Mouse (Mus musculus): ENCODE data around the gene Dclk1.
A peak's percentile ranks its signal among the peaks of the same experiment; 100 is the strongest.

The Dclk1 gene

GRCm38 (mm10) chr3:55540406-55541140, 298.4 kb downstream of the Dclk1 start:
- no peak for DNase-seq (ENCODE audit: low spot score)

DNA sequence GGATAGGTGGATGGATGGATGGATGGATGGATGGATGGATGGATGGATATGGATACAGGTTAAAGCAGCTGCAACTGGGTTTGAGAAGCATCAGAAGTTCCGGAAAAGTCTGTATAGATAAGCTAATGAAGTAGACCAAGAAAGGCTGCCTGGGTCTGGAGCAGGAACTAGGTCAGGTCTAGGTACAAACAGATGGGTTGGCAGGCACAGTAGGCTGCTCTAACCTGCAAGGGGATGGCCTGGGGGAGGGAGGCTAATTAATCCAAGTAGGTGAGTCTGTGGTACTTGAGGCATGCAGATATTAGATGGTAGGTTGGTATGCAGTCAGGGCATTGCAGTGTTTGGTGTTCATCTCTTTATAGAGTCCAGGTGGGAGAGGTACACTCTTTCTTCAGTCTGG, 299.6 kb downstream of the Dclk1 start:
- no peak for DNase-seq (ENCODE audit: low spot score)

DNA sequence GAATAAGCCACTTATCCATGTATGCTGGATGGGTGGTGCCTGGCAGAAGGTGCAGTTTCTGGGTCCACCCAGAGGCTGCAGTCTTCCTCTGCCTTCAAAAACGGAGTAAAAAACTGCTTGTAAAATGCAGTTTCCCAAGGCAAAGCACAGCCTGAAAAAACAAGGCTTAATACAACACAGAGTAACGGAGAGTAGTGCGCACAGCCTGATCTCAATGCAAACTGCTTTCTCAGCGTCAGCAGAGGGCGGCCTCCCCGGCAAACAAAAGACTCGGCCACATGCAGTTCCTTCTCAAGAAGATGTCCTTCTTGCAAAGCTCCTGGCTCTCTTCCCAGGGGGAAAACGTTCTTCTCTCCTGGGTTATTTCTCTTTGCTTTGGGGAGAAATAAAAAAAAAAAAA, 300.1 kb downstream of the Dclk1 start:
- DNase-seq (ENCODE audit: low spot score) = no peak

GRCm38 (mm10) chr3:55542947-55543346, 300.8 kb downstream of the Dclk1 start:
- no peak for DNase-seq (ENCODE audit: low spot score)

DNA sequence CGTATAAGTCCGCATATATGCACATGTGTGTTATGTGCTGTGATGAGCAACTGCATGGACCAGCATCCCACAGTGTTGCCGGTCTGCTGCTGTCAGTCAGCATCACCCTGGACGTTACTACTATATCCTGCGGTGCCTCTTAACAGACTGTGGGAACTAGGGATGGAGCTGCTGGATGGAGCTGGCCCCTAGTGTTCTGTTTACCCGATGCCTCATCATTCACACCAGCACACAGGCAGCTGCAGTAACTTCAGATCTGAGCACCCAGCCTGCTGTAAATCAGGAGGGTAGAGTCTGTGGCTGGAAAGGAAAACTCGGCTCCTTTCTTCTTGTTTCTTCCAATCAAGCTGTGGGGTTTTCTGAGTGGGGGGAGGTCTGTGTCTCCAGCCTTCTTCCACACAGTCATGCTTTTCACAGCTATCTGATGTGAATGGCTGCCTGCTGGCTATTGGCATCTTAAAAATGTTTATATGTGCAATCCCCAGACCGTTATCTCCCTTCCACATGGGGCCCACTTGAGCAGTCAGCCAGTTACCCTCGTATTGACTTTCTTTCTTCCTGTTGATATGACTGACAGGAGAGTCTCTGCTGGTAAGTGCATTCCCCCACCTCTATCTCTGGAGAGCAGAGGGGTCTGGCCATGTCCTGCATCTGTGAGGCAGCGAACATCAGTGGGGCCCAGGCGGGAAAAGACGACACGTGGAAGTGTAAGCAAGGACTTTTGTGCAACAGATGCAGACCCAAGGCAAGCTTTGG, 301.9 kb downstream of the Dclk1 start:
- DNase-seq (ENCODE audit: low spot score) = no peak

GRCm38 (mm10) chr3:55545296-55545695, 303.1 kb downstream of the Dclk1 start:
- no peak for DNase-seq (ENCODE audit: low spot score)

- no peak for DNase-seq (ENCODE audit: low spot score)
Observed at GRCm38 (mm10) chr3:55545916-55546315, 303.8 kb downstream of the Dclk1 start.

- no peak for DNase-seq (ENCODE audit: low spot score)
Observed at GRCm38 (mm10) chr3:55547106-55547505, 304.9 kb downstream of the Dclk1 start.

GRCm38 (mm10) chr3:55549376-55549775, 307.2 kb downstream of the Dclk1 start:
- no peak for DNase-seq (ENCODE audit: low spot score)

- no peak for DNase-seq (ENCODE audit: low spot score)
Observed at GRCm38 (mm10) chr3:55550962-55551361, 308.8 kb downstream of the Dclk1 start.

DNA sequence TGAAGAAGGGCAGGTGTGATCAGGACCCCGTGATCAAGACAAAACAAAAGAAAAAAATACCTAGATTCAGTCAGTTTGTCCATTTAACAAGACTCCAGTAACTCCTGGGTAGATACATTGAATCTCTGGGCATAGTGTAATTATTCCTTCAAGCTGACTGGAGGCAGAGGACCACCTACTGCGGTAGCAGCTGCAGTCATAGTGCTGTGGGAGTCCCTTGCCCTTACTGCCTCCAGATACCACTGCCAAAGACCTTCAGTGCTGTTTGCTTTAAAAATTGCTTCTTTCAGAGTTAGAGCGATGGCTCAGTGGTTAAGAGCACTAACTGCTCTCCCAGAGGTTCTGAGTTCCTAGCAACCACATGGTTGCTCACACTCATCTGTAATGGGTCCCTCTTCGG, 309.7 kb downstream of the Dclk1 start:
- no peak for DNase-seq (ENCODE audit: low spot score)

GRCm38 (mm10) chr3:55553031-55553430, 310.9 kb downstream of the Dclk1 start:
- DNase-seq (ENCODE audit: low spot score) = no peak

- no peak for DNase-seq (ENCODE audit: low spot score)
Observed at GRCm38 (mm10) chr3:55555848-55556247, 313.7 kb downstream of the Dclk1 start.

DNA sequence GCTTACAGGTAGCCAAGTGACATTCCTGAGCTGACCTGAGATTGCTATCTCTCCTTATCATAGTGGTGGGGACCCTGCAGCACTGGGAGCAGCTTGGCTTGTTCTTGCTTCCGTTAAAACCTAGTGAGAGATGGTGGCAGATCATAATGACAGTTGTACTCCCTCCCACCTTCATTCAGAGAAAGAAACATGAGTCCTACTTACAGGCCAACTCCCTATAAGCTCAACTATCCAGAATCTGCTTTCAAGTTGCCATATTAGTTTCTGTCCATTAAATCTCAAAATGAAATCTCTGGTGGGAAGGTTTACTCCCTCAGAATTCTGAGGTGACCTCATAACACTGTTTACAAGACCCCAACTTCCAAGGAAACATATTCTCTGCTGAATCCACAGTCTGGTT, 316.4 kb downstream of the Dclk1 start:
- no peak for DNase-seq (ENCODE audit: low spot score)

GRCm38 (mm10) chr3:55567476-55567875, 325.3 kb downstream of the Dclk1 start:
- DNase-seq (ENCODE audit: low spot score) = no peak

- no peak for DNase-seq (ENCODE audit: low spot score)
Observed at GRCm38 (mm10) chr3:55569539-55569938, 327.4 kb downstream of the Dclk1 start.

DNA sequence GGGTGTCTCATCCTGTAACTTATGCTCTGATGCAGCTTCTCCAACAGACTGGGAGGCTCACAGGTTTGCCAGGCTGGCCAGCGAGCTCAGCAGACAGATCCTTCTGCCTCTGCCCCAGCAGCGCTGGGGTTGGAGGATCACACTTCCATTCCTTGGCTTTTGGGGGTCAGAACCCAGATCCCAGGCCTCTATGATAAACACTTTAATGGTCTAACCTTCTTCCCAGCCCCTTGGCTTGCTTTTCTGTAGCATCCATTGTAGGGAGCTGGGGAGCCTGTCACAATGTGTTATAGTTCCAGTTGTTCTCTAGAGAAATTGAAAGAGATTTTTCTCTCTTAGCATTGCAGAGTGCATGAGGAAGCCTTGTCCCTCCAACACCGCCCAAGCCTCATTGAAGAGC, 328.9 kb downstream of the Dclk1 start:
- DNase-seq (ENCODE audit: low spot score) = no peak

- DNase-seq (ENCODE audit: low spot score) = no peak
Observed at GRCm38 (mm10) chr3:55571552-55572296, 329.6 kb downstream of the Dclk1 start.

DNA sequence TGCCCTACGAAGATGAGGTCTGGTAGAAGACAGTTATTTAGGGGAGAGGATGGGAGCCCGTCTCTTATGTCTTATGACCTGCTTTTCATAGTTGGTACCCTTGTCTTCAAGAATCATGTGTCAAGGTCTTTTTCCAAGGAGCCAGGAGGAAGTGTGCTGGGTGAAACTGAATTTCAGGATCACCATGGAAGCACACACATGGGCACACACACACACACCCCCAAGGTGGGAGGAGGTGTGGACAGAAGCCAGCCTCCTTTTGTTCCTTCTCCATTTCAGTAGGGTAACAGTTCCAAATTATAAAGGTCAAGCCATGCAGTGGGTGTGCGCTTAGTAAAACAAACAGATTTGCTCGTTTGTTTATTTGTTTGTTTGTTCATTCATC, 330.1 kb downstream of the Dclk1 start:
- no peak for DNase-seq (ENCODE audit: low spot score)

- peak; percentile 29 for DNase-seq (ENCODE audit: low spot score)
Observed at GRCm38 (mm10) chr3:55574003-55574402, 331.8 kb downstream of the Dclk1 start.

DNA sequence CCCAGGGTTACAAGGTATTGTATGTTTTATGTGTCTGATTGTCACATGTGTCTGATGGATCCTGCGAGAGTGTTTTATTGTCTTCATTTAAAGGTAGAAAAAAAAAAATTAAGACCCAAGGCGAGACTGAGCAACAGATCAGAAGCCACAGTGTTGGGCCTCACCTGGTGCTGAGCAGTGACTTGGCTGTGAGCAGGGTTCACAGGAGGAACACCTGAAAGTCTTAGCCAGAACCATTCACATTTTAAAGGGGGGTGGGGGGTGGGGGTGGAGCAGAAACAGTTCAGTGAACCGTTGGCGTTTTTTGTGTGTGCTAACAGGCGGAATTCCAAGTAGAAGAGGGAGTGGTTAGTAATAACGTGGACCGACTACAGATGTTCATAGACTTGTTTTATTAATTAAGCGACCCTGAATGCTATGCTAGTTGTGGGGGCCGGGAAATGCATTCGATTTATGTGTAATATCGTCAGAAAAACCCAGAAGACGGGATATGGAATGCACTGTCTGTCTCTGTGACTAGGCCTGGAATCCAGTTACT, 345.3 kb downstream of the Dclk1 start:
- DNase-seq (ENCODE audit: low spot score) = no peak

Measured in urinary bladder, postnatal 25 days (tissue).